Comparison of ENCODE assay signal across 17 mouse cellular contexts in the genomic region with DNA sequence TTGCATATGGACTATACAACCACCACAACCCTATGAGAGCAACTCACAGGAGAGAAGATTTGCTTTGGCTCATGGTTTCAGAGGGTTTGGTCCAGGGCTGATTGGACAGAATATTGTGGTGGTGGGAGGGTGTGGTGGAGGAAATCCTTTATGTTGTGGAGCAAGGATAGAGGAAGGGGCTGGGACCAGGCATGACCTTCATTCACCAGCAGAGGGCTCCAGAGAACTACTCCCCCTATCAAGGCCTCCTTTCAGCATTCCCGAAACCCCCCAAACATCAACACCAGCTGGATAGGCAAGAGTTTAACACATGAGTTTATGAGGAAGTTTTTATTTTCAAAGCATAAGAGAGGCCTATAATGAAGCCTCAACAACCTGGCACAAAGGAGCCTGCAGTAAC.
DNase-seq lines count a peak whose midpoint lies in the region; ATAC-seq and TF ChIP-seq lines count a peak whose summit lies in the region.
"Had no signal": no experiment of that assay in that cellular context is flagged by ENCODE, and none has a peak within 500 bp of the region (broad histone marks: within the 10 kb centered on the region; RNA-seq: fewer than 3 reads in every experiment).

No protein-coding gene starts in this region.

- H3K4me1 ChIP-seq in kidney, postnatal 0 days (replicated peaks; ENCODE audit: insufficient read depth, low read length) = no peaks in the 10 kb centered on the region
- H3K4me1 ChIP-seq in CH12.LX (ENCODE audit: control insufficient read depth in 1 of 2, insufficient read depth in 2 of 2) = no peaks in the 10 kb centered on the region
- H3K4me1 ChIP-seq: forebrain, embryonic 13.5 days; hindbrain, embryonic 15.5 days; limb, embryonic 13.5 days had no signal

- in situ Hi-C loops in CH12.LX (cut with MboI; ENCODE audit: low pct_ligation_motif_present, low pct_unique_long_range_greater_than_20kb, low sequenced_read_pairs) = no loop called here

- no peak overlapping the region for H3K9ac ChIP-seq in kidney, postnatal 0 days (ENCODE audit: low read depth, low read length)
- no peak overlapping the region for H3K9ac ChIP-seq in CH12.LX (ENCODE audit: insufficient read depth, low read depth)
- H3K9ac ChIP-seq: forebrain, embryonic 13.5 days; hindbrain, embryonic 15.5 days; limb, embryonic 13.5 days had no signal

- TF ChIP-seq RAD21 in CH12.LX (IDR thresholded peaks at IDR 0.05; ENCODE audit: low read depth, low read length) = peak; percentile 27

- H3K9me3 ChIP-seq in kidney, postnatal 0 days (replicated peaks; ENCODE audit: low read length) = no peaks in the 10 kb centered on the region
- H3K9me3 ChIP-seq in CH12.LX (replicated peaks; ENCODE audit: low read length) = no peaks in the 10 kb centered on the region
- H3K9me3 ChIP-seq: forebrain, embryonic 13.5 days; hindbrain, embryonic 15.5 days had no signal

- no peak for ATAC-seq in kidney, postnatal 0 days (replicated peaks; ENCODE audit: low FRiP score, low read depth)
- ATAC-seq in megakaryocyte-erythroid progenitor cell, adult 5-6 weeks (replicated peaks; ENCODE audit: low FRiP score, low TSS enrichment, poor library complexity, severe bottlenecking) = no peak
- ATAC-seq: forebrain, embryonic 13.5 days had no signal

- dilution Hi-C loops in CH12.LX (cut with MboI; ENCODE audit: extremely low pct_ligation_motif_present, extremely low pct_unique_long_range_greater_than_20kb, low sequenced_read_pairs) = no loop called here

- H3K4me3 ChIP-seq in kidney, postnatal 0 days (replicated peaks; ENCODE audit: low read depth, low read length) = no peak overlapping the region
- no peak overlapping the region for H3K4me3 ChIP-seq in CH12.LX (replicated peaks in 1 of 3; ENCODE audit: low read depth in 2 of 3, low read length in 2 of 3, poor library complexity in 1 of 3)
- H3K4me3 ChIP-seq: forebrain, embryonic 13.5 days; hindbrain, embryonic 15.5 days; limb, embryonic 13.5 days had no signal

- no peak overlapping the region for H3K4me2 ChIP-seq in kidney, postnatal 0 days (ENCODE audit: low read length)
- H3K4me2 ChIP-seq in CH12.LX (ENCODE audit: insufficient read depth, low read depth, poor library complexity, severe bottlenecking) = no peak overlapping the region
- H3K4me2 ChIP-seq: forebrain, embryonic 13.5 days; hindbrain, embryonic 15.5 days; limb, embryonic 13.5 days had no signal

- H3K79me2 ChIP-seq in CH12.LX (replicated peaks; ENCODE audit: control insufficient read depth, extremely low read depth, insufficient read depth, poor library complexity, severe bottlenecking) = no peaks in the 10 kb centered on the region

- TF ChIP-seq POLR2A in CH12.LX (IDR thresholded peaks at IDR 0.05; ENCODE audit: low read depth, low read length) = no peak
- TF ChIP-seq POLR2A in brain, embryonic 14.5 days (IDR thresholded peaks at IDR 0.05; ENCODE audit: borderline replicate concordance, extremely low read depth, insufficient read depth, insufficient read length, poor library complexity, severe bottlenecking) = no peak

- no peak overlapping the region for H3K27ac ChIP-seq in kidney, postnatal 0 days
- no peak overlapping the region for H3K27ac ChIP-seq in CH12.LX (ENCODE audit: insufficient read depth, low read depth)
- H3K27ac ChIP-seq: forebrain, embryonic 13.5 days; hindbrain, embryonic 15.5 days; limb, embryonic 13.5 days had no signal

- 75% methylated on average over 1 of the region's 1 CpGs for WGBS in kidney, postnatal 0 days

- peak; percentile 54; the same call in 1 of the 2 replicates for TF ChIP-seq CTCF in kidney, postnatal 0 days (IDR thresholded peaks at IDR 0.05; ENCODE audit: low read depth)
- TF ChIP-seq CTCF in CH12.LX (conservative IDR thresholded peaks at IDR 0.05 in 1 of 2, IDR thresholded peaks at IDR 0.05 in 1 of 2; ENCODE audit: low read depth in 2 of 2, low read length in 2 of 2) = peak; percentile 36 to 52
- TF ChIP-seq CTCF in brain, embryonic 14.5 days (IDR thresholded peaks at IDR 0.05; ENCODE audit: borderline replicate concordance, extremely low read depth, insufficient read depth, insufficient read length) = peak; percentile 39; the same call in 1 of the 2 replicates

- peak; percentile 52 for DNase-seq in embryo, embryonic 10.5 days (ENCODE audit: low spot score)
- no peak for DNase-seq in embryo, embryonic 10 days (ENCODE audit: low spot score)
- DNase-seq in kidney, postnatal 0 days (ENCODE audit: low spot score) = no peak
- no peak for DNase-seq in kidney, adult 18-20 months
- DNase-seq in CH12.LX (ENCODE audit: extremely low read depth) = no peak
- DNase-seq in brain, embryonic 14.5 days (ENCODE audit: low read depth) = peak; percentile 11
- no peak for DNase-seq in adipocyte (ENCODE audit: low spot score)
- DNase-seq: adrenal gland, adult 8-10 months; gastrocnemius, postnatal 10 days; kidney, postnatal 10 days; layer of hippocampus, postnatal 36 days; right cerebral cortex, postnatal 14 days; thymus, postnatal 14 days had no signal

- H3K27me3 ChIP-seq in kidney, postnatal 0 days (ENCODE audit: insufficient read depth, low read length) = no peaks in the 10 kb centered on the region
- H3K27me3 ChIP-seq in CH12.LX (replicated peaks) = peaks cover 63% of the 10 kb centered on the region
- H3K27me3 ChIP-seq: forebrain, embryonic 13.5 days; hindbrain, embryonic 15.5 days; limb, embryonic 13.5 days had no signal

- no peak for TF ChIP-seq EP300 in CH12.LX (IDR thresholded peaks at IDR 0.05; ENCODE audit: low read length)

- H3K36me3 ChIP-seq in kidney, postnatal 0 days (ENCODE audit: insufficient read depth, low read length) = no peaks in the 10 kb centered on the region
- H3K36me3 ChIP-seq in CH12.LX (replicated peaks in 1 of 2; ENCODE audit: control insufficient read depth in 1 of 2, insufficient read depth in 1 of 2, low read length in 1 of 2) = no peaks in the 10 kb centered on the region
- H3K36me3 ChIP-seq: hindbrain, embryonic 15.5 days; limb, embryonic 13.5 days had no signal

TF ChIP-seq in CH12.LX, 34 proteins besides CTCF, POLR2A, EP300 and RAD21:
- TF ChIP-seq CHD1 (IDR thresholded peaks at IDR 0.05; ENCODE audit: low read depth, low read length) = no peak
- peak; percentile 11; the same call in 1 of the 2 replicates for TF ChIP-seq SMC3 (IDR thresholded peaks at IDR 0.05; ENCODE audit: low read depth, low read length)

Comparison
In these comparisons a context has a peak if more than half of its experiments do, and no peak if none do; other contexts are left out.
1. DNase-seq: peak in embryo, embryonic 10.5 days (single experiment) and brain, embryonic 14.5 days (single experiment); none in embryo, embryonic 10 days (single experiment), kidney, postnatal 0 days (single experiment), kidney, adult 18-20 months (single experiment), CH12.LX (single experiment) and adipocyte (single experiment).
2. Peak in every context shown above with its lines, with median percentiles within 50 percentile points of each other: CTCF ChIP-seq.